Mouse (Mus musculus) layer of hippocampus, postnatal 10 days (tissue): ENCODE measurements around the gene Elp4. TPM values are rescaled to one million over a fixed set of nuclear protein-coding genes. Genes with fewer than 3 reads are reported as not detected.

ENCODE experiments used
- DNase-seq, 2 experiments: peaks; one replicate each; pipeline ENCODE4 v3.0.0; 2021; ENCODE audit warnings: low spot score in 2 of 2
- total RNA-seq, 2 experiments: library from RNA; stranded (reverse); gene quantifications; 2 replicates each; pipeline ENCODE4 v1.2.3; 2021

Elp4 gene
- total RNA-seq, 2 experiments from 2014 or later = 20.2 to 29.6 TPM

DNA sequence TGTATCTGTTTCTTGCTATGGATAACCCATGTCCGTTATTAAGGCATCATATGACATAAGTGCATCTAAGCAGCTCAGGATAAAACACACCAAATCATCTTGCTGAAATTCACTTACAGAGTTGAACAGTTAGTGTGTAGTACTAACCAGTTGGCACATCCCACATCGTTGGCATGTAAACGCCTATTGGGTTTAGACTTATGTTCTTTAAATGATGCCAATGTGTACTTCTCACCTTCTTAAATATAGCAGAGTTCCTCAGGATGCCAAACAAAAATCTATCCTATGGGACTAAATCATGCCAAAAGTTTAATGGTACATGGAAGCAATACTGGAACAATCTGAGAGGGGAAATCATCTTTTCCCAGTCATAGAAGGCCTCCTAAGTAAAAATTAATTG is 173.7 kb downstream of the Elp4 start:
- DNase-seq = no peak

GRCm38 (mm10) chr2:105726657-105727056 is 177.7 kb downstream of the Elp4 start:
- DNase-seq = no peak

GRCm38 (mm10) chr2:105715409-105716115 is 188.8 kb downstream of the Elp4 start:
- DNase-seq = no peak

DNA sequence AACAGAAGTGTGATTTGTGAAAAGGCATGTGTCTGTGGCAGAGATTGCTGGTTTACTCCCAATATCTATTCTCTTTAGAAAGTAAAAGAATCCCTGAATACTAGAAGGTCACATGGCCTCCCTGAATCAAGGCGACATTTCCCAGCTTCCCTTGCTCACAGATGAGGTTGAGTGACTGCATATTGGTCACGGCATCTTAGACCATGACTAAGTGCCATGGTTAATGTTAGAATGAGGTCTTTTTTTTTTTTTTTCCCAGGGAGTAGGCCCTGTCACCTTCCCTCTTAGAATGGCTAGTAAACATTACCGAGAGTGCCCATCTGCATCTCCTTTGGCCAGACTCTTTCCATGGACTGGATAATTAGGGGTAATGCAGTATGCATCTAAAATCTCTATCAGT is 193.9 kb downstream of the Elp4 start:
- DNase-seq = no peak

- DNase-seq = no peak
Observed at GRCm38 (mm10) chr2:105709126-105709525, 195.2 kb downstream of the Elp4 start.

DNA sequence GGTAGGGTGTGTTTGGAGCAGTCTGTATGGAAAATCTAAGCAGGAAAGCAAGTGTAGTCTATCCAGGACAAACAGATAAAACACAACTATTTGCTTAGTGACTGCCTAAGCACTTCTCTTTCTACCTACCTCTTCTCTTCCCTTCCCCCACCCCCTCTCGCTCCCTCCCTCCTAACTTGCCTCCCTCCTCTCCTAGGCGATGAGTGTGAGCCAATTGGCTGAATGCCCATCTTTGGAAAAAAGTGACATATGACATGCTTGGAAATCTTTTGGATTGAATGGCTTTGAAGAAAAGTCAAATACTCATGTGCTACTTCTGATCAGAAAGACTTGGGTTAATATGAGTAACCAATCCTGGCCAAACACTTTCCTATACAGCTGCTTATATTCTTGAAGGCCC is 199.0 kb downstream of the Elp4 start:
- DNase-seq = no peak

DNA sequence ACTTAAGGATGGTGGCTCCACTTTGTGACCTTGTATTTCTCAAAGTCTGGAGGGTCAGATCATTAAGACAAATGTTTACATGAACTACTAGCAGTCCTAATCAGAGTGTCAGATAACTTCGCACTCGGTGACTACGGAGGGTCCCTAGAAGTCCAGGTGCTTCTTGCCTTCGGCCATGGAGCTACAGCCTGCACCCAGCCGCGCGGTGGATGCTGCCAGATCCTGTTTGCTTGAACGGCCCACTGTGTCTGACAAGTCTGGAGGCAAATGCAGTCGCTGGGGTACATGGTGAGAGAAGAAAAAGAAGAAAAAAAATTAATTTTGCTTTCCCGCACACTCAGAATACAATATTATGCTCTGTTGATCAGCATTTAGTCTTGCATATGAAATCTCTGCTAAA is 201.8 kb downstream of the Elp4 start:
- no peak for DNase-seq

DNA sequence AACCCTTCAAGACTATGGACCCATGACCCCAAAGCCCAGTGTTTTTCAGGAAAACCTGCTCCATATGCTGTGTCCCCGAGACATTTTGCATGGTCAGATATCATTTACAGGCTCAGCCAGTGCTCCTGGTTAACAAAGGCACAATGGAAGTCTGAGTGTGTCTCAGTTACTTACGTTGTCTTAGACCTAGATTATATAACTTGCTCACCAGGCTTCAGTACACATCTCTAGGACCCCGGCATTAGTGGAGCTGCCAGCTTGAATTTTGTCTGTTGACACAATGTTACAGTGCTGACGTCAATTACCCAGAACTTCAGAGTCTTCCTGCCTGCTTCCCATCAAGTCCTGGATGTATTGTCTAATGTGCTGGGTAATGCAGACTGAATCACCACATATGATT is 202.6 kb downstream of the Elp4 start:
- no peak for DNase-seq

DNA sequence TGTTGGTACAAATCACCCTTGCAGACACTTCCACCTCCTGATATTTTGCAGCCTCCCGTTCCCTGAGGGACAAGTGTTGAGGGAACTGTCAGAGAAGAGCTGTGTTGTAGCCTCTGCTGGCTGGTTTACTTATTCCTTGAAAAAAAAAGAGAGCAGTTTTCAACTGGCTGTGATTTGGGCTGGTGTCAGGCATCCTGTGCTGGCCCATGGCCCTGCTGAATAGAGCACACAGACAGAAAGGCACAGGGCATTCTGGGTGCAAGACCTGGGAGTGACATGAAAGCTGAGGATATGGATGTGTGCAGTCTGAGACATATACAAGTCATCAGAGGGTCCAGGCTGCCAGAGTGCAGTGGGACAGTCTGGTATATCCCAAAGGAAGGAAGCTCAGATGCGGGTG is 205.7 kb downstream of the Elp4 start:
- no peak for DNase-seq

- no peak for DNase-seq
Observed at GRCm38 (mm10) chr2:105697741-105698140, 206.6 kb downstream of the Elp4 start.

GRCm38 (mm10) chr2:105691296-105691695 is 213.1 kb downstream of the Elp4 start:
- no peak for DNase-seq

DNA sequence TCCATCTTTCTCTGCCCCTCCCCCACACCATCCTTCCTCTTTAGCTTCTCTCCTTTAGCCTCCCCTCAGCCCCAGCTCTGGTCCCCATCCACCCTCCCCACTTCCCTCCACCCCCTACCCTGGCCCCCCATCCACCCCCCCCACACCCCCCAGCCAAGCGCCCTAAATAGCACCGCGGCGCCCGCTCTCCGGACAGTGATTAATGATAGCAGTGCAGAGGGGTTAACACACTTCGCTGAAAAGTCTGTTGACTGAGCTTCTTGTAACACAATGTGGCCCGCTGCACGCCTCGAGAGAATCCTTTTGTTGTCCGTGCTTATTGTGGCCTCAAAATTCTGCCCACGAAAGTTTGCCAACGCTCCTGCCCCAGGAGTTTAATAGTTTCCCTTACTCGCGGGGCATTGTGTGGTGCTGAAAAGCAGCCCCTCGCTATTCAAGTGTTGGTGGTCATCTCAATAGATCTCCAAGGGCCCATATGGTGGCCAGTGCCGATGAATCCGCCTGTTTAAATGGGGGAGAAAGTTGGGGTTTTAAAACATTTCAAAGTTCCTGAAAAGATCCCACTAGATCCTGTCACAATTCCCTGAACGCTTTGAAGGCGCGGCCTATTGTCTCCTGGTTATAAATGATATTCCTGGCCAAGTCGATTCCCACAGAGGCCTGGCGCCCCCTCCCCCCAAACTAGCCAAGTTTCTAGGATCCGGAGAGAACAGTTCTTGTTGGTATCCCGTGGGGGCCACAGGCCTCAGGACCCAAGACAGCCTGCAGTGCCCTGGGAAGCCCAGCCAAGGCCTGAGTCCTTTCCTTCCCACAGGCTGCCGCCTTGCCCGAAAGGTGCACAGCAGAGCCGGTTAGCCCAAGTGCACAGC is 214.4 kb downstream of the Elp4 start:
- peak in 1 of 2 experiments; percentile 49 for DNase-seq

DNA sequence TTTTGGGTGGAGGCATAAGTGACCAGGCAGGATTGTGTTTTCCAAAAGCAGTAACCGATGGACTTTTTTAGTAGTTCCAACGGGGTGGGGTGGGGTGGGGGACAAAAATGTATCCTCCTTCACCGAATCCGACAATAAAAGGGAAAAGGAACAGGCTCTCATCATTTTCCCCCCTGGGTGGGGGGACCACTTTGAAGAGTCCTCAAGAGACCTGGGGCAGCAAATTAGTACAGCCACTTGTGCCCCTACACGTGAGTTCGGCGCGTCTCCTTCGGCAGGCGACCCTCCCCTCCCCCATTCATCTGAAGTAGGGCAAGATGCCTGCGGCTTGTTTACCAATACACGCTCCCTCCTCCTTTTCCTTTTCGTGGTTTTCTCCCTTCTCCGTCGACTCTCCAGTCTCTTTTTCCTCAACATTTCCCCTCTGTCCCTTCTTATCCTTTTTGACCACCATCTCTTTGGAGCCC is 215.0 kb downstream of the Elp4 start:
- DNase-seq = no peak

- DNase-seq = no peak
Observed at GRCm38 (mm10) chr2:105688436-105689303, 215.7 kb downstream of the Elp4 start.

DNA sequence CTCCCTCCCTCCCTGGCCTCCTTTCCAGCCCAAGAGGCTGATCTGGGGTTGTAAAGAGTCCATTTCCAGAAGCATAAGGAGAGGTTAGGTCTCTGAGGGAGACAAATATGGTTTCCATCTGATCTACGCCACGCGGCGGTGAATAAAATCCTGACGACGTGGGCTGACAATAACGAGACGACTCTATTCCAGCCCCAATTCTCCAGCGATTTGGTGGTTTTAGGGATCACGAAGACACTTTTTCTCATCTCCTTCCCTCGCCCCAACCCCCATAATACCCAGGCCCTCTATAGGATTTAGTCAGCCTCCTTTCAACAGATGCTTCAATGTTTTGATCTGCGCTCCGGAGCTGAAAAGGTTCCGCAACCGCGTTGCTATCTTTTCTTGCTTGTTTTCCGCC is 216.4 kb downstream of the Elp4 start:
- no peak for DNase-seq

DNA sequence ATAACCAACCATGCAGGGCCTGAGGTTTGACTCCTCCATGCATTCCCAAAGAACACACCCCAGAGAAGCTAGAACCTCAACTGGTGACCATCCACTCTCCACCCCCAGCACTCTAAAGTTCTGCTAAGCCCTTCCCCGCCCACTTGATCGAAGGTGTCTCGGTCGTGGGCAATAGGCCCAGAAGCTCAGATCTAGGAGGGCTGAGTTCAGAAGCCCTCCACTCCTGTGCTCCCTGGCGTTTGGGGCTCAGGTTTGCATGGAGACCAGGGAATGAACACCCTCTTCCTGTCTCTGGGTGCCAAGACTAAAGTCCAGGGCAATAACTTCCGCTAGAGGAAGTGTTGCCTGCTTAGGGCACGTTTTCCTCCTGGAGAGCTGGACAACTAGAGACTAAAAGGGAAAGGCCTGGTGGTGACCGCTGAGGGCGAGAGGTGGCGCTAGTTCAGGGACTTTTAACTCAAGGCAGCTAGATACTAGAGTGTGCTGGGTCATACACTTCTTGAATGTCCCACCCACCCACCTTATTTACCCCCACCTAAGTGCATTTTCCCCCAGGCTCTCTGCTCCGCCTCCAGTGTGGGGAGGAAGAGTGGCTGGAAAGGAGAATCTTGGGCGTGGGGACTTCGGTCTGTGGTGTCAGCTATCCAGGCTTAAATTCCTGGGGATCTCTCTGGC is 216.9 kb downstream of the Elp4 start:
- peak in 1 of 2 experiments; percentile 65 for DNase-seq

DNA sequence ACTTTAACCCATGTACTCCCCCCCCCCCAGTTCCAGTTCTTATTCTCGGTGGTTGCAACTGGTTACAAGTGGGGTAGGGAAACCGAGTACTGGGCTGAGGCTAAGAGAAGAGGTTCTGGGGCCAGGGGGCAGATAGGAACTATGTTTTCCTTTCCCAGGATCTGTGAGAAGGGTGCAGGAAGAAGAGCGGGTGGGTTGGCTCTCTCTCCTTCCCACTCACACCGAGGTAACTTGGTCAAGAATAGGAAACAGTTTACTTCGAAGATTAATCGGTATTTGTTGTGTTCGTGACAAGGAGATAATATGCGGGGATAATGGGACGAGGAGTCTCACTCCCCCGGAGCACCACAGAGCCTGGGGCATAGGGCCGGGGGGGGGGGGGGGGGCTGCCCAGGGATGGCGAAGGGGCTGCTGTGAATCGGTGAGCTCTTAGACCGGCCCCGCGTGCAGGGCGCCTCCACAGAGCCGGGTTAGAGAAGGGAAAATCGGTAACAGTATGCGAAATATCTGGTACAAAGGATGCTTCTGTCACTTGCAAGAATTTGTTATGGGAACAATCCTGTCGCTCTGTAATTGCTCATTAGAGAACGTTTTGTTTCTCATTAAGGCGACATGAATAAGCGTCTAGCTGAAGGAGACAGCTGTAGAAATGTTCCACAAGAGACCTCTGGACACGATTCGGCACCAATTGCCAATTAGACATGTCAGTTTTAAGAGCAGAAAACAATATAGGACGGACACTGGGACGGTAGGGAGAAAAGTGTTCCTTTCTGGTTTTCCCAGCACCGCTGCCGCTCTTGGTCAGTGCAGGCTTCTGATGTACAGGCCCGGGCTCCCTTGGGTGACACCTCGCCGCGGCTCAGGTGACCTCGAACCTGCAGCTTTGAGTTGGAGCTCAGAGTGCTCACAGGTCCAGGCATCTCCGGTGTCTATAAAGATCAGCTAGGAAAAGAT is 217.7 kb downstream of the Elp4 start:
- no peak for DNase-seq

GRCm38 (mm10) chr2:105685651-105686050 is 218.7 kb downstream of the Elp4 start:
- DNase-seq = no peak

DNA sequence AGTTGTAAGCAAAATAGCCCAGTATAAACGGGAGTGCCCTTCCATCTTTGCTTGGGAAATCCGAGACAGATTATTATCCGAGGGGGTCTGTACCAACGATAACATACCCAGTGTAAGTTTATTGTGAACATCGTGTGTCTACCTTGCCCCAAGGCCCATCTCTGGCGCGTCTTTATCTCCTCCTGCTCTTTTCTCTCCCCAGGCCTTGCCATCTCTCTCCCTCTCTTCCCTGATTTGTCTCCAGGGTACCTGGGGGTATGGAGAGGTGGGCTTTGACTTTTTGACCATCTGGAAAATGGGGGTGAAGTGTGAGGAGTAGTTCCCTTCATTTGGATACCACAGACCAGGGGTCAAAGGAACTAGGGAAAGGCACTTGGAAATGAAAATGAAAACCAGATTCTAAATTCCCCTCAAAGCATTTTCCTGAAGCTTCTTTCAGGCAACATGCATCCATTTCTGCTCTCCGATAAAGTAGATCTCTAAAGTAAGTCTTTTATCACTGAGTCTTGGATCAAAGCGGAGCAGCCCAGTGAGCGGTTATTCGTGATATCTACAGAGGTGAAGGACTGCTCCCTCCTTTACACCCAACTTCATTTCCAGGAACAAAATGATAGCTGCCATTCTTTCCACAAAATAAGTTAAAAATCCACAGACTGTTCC is 219.2 kb downstream of the Elp4 start:
- no peak for DNase-seq
